Mouse (Mus musculus): ENCODE data around the gene Gramd1b.

DNA sequence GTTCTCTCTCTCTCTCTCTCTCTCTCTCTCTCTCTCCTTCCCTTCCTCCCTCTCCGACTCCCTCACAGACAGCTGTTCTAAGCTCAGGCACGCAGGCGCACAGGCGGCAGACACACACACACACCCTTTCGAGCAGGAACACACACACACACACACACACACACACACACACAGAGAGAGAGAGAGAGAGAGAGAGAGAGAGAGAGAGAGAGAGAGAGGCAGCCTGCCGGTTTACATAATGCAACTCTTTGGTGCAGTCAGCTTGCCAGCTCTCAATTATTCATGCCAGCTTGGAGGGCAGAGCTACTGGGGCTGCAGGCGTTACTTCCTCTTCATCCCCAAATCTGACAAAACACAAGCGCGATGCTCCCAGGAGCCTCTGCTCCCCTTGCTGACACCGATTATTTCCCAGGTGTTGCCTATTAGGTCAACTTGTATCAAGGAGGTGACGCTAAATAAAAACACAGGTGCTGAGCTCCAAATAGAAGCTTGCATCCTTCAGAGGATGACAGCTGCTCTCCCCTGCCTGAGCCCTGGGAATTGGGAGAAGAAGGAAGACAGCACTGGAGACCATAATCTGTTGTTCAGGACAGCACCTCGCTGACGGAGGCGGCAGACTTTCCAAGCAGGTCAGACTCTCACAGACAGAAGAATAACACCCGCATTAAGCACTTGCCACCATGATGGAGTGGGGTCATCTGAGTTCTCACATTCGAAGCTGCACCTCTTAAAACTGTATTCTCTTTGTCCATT, 184.8 kb downstream of the Gramd1b start:
- TF ChIP-seq EP300 (IDR thresholded peaks at IDR 0.05) (no peak), CTCF (IDR thresholded peaks at IDR 0.05) (no peak)
